Mouse (Mus musculus) cortical plate, adult 2 months (tissue): ENCODE results near the gene Daglb. TPM values are rescaled to one million over a fixed set of nuclear protein-coding genes. Genes with fewer than 3 reads are reported as not detected.

Source experiments
- H3K27ac ChIP-seq: fragments of 200-500 bp; 2 replicates; pipeline ENCODE4 v1.5.1; 2012; ENCODE audit warnings: low read length, control low read depth, inconsistent platforms; ENCODE audit not compliant: insufficient read depth
- H3K4me1 ChIP-seq: fragments of 200-500 bp; 2 replicates; pipeline ENCODE4 v1.6.1; 2011; ENCODE audit warnings: low read length; ENCODE audit not compliant: control insufficient read depth, insufficient read depth
- H3K4me3 ChIP-seq: fragments of 200-500 bp; 2 replicates; pipeline ENCODE4 v1.5.1; 2011; ENCODE audit warnings: mild to moderate bottlenecking, low read length, control low read depth; ENCODE audit not compliant: insufficient read depth
- CTCF ChIP-seq: fragments of 200-500 bp; IDR thresholded peaks from 2 replicates; pipeline ENCODE4 v1.5.1; 2011; ENCODE audit warnings: mild to moderate bottlenecking, control low read depth, low read length; ENCODE audit not compliant: insufficient read depth; ENCODE audit errors: extremely low read depth
- POLR2A ChIP-seq: fragments of 200-500 bp; IDR thresholded peaks from 2 replicates; pipeline ENCODE4 v1.6.1; 2011; ENCODE audit warnings: mild to moderate bottlenecking, low read length, control low read depth; ENCODE audit not compliant: insufficient read depth; ENCODE audit errors: extremely low read depth
- polyA plus RNA-seq: library from polyadenylated mRNA; depleted of rRNA; stranded (reverse); fragments of >200 nt; gene quantifications from 2 replicates; pipeline ENCODE4 v1.2.3, GENCODE M21; 2012; rRNA removed

The Daglb gene
- polyA plus RNA-seq, 1 experiment, result 30.4 TPM

GRCm38 (mm10) chr5:143552911-143553310 lies 88.5 kb downstream of the Daglb start:
- H3K4me3 ChIP-seq, result no peak overlapping the region
- TF ChIP-seq CTCF (no peak), POLR2A (no peak)
- peaks cover 12% of the 10 kb centered on the region for H3K4me1 ChIP-seq
- 0 out of 2 replicates have a peak overlapping the region, but pooled peaks have one; percentile 14 for H3K27ac ChIP-seq

DNA sequence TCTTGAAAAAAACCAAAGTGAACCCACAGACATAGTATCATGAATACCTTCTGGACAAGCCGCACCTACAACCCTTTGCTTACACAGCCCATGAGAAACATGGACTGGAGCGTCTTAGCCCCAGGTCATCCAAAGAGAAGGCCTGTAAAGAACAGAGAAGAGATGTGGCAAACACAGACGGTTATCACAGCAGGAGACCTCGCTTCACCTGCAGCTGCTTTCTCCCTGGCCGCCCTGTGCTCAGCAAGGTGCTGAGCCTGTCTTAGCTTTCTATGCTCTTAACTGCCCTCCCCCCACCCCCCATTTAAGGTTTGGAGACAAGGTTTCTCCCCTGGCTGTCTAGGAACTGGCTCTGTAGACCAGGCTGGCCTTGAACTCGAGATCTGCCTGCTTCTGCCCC lies 90.8 kb downstream of the Daglb start:
- TF ChIP-seq POLR2A (no peak), CTCF (no peak)
- no peak overlapping the region for H3K27ac ChIP-seq
- no peak overlapping the region for H3K4me3 ChIP-seq
- H3K4me1 ChIP-seq, result peaks cover 9% of the 10 kb centered on the region

Other genes starting within 250 kb of the Daglb start
- 0.11 TPM in 1 of 2 replicates, not detected in the other for gene Spdye4a, start 237.7 kb upstream of the Daglb start, polyA plus RNA-seq
- gene Zfp12, start 229.4 kb upstream of the Daglb start, polyA plus RNA-seq, result 21.9 and 22.7 TPM in 2 replicates
- gene Zfp316, start 194.6 kb upstream of the Daglb start, polyA plus RNA-seq, result 13.9 and 15.8 TPM in 2 replicates
- gene Zfp853, start 171.0 kb upstream of the Daglb start, polyA plus RNA-seq, result 10.4 and 11.8 TPM in 2 replicates
- 16.3 and 16.9 TPM in 2 replicates for gene E130309D02Rik, start 149.2 kb upstream of the Daglb start, polyA plus RNA-seq
- gene Zdhhc4, start 135.3 kb upstream of the Daglb start, polyA plus RNA-seq, result 67.2 and 67.6 TPM in 2 replicates
- 2.3 and 3.0 TPM in 2 replicates for gene Grid2ip, start 107.2 kb upstream of the Daglb start, polyA plus RNA-seq
- 27.3 and 30.3 TPM in 2 replicates for gene Kdelr2, start 60.7 kb upstream of the Daglb start, polyA plus RNA-seq
- gene Rac1, start 63.5 kb downstream of the Daglb start, polyA plus RNA-seq, result 516 and 529 TPM in 2 replicates
- gene Cyth3, start 157.9 kb downstream of the Daglb start, polyA plus RNA-seq, result 33.9 and 35.4 TPM in 2 replicates